Mouse (Mus musculus) midbrain, embryonic 15.5 days (tissue): Measurements from ENCODE around the gene Ccdc181. TPM values are rescaled to one million over a fixed set of nuclear protein-coding genes. Genes with fewer than 3 reads are reported as not detected.

Source experiments
- polyA plus RNA-seq: library from polyadenylated mRNA; unstranded; fragments of >200 nt; fragmentation: Nextera tagmentation; extraction: Ambion mirVana; gene quantifications from 2 replicates; pipeline ENCODE4 v1.2.1, GENCODE M21; 2015

Gene Ccdc181
- polyA plus RNA-seq, 1 experiment from 2014 or later, result 25.7 TPM

Other genes starting within 250 kb of the Ccdc181 start
- not detected in 2 replicates for gene Sele, start 227.4 kb upstream of the Ccdc181 start, polyA plus RNA-seq
- gene Sell, start 213.6 kb upstream of the Ccdc181 start, polyA plus RNA-seq, result 0.14 and 0.19 TPM in 2 replicates
- not detected in 2 replicates for gene Selp, start 160.3 kb upstream of the Ccdc181 start, polyA plus RNA-seq
- 0.13 and 0.14 TPM in 2 replicates for gene F5, start 123.7 kb upstream of the Ccdc181 start, polyA plus RNA-seq
- 7.7 and 9.0 TPM in 2 replicates for gene Slc19a2, start 26.5 kb upstream of the Ccdc181 start, polyA plus RNA-seq
- 29.6 and 35.7 TPM in 2 replicates for gene Nme7, start 28.5 kb downstream of the Ccdc181 start, polyA plus RNA-seq
- gene Blzf1, start 31.9 kb downstream of the Ccdc181 start, polyA plus RNA-seq, result 30.0 and 30.6 TPM in 2 replicates
- gene Atp1b1, start 182.8 kb downstream of the Ccdc181 start, polyA plus RNA-seq, result 210 and 216 TPM in 2 replicates